Mouse (Mus musculus) spleen, postnatal 10 days (tissue): ENCODE measurements around the gene Ubr4.
"Not testable (repeated sequence)": the region's sequence is repeated elsewhere in the genome, so short reads cannot be mapped to it uniquely, and the experiment has no call there.

Experiments used
- DNase-seq, 2 experiments: peaks; one replicate each; pipeline ENCODE4 v3.0.0; 2021 to 2022; ENCODE audit warnings: low spot score in 2 of 2

The Ubr4 gene

GRCm38 (mm10) chr4:139357211-139357610, 4.8 kb downstream of the Ubr4 start:
- no peak for DNase-seq

GRCm38 (mm10) chr4:139360761-139361548, 8.5 kb downstream of the Ubr4 start:
- no peak for DNase-seq

- no peak for DNase-seq
These were observed 14.9 kb downstream of the Ubr4 start for GRCm38 (mm10) chr4:139367336-139367735.

GRCm38 (mm10) chr4:139368038-139368437, 15.6 kb downstream of the Ubr4 start:
- DNase-seq, result no peak

- DNase-seq, result no peak
These were observed 20.7 kb downstream of the Ubr4 start for GRCm38 (mm10) chr4:139373130-139373529.

GRCm38 (mm10) chr4:139373531-139373930, 21.1 kb downstream of the Ubr4 start:
- DNase-seq, result no peak

- DNase-seq, result peak in 1 of 2 experiments; percentile 14
These were observed 27.3 kb downstream of the Ubr4 start for GRCm38 (mm10) chr4:139379719-139380118.

GRCm38 (mm10) chr4:139380207-139380748, 27.9 kb downstream of the Ubr4 start:
- DNase-seq, result peak; percentile 99 to 100

GRCm38 (mm10) chr4:139380775-139381451, 28.5 kb downstream of the Ubr4 start:
- DNase-seq, result peak in 1 of 2 experiments; percentile 62

GRCm38 (mm10) chr4:139381452-139381845, 29.0 kb downstream of the Ubr4 start:
- DNase-seq, result no peak

GRCm38 (mm10) chr4:139382231-139382630, 29.8 kb downstream of the Ubr4 start:
- no peak for DNase-seq

GRCm38 (mm10) chr4:139385841-139386240, 33.4 kb downstream of the Ubr4 start:
- DNase-seq, result not testable (repeated sequence)

GRCm38 (mm10) chr4:139386869-139387319, 34.5 kb downstream of the Ubr4 start:
- DNase-seq, result no peak

GRCm38 (mm10) chr4:139389557-139389956, 37.1 kb downstream of the Ubr4 start:
- no peak for DNase-seq

- no peak for DNase-seq
These were observed 43.0 kb downstream of the Ubr4 start for GRCm38 (mm10) chr4:139395431-139395830.

- no peak for DNase-seq
These were observed 48.1 kb downstream of the Ubr4 start for GRCm38 (mm10) chr4:139400487-139400886.

GRCm38 (mm10) chr4:139403214-139403613, 50.8 kb downstream of the Ubr4 start:
- DNase-seq, result no peak

GRCm38 (mm10) chr4:139411351-139411750, 58.9 kb downstream of the Ubr4 start:
- no peak for DNase-seq

- no peak for DNase-seq
These were observed 65.5 kb downstream of the Ubr4 start for GRCm38 (mm10) chr4:139417868-139418267.

GRCm38 (mm10) chr4:139421621-139422020, 69.2 kb downstream of the Ubr4 start:
- no peak for DNase-seq

GRCm38 (mm10) chr4:139422409-139422808, 70.0 kb downstream of the Ubr4 start:
- no peak for DNase-seq

- DNase-seq, result no peak
These were observed 70.9 kb downstream of the Ubr4 start for GRCm38 (mm10) chr4:139423270-139423669.

- DNase-seq, result peak; percentile 21 to 74
These were observed 77.8 kb downstream of the Ubr4 start for GRCm38 (mm10) chr4:139430176-139430575.
